Mouse (Mus musculus): ENCODE data around the gene Rps6ka4.

DNA sequence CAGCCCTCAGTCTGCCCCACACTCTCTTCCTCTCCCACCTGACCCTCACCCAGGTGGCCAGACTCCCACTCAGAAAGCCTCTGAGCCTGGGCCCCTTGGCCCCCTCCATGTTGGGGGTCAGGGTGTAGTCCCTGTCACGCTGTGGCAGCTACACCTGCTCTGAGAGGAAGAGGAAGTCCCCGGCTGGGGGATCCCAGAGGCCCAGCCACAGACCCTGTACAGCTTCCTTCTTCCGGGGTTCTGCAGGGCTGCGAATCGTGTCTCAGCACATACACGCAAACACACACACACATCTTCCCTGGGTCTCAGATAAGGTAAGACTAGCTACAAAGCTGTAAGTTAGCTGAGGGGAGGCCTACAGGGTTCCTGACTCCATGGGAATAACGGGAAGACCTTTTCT, 17.6 kb upstream of the Rps6ka4 start, which contains the start of gene Ccdc88b:
- TF ChIP-seq POLR2A (IDR thresholded peaks at IDR 0.05; ENCODE audit: borderline replicate concordance, extremely low read depth, low read depth, low read length) (no peak), CTCF (IDR thresholded peaks at IDR 0.05; ENCODE audit: insufficient read depth, low read length) (no peak)

Measured in lung, adult 2 months (tissue).